Mouse (Mus musculus): ENCODE measurements around the gene Hivep3. TPM values are rescaled to one million over a fixed set of nuclear protein-coding genes. Genes with fewer than 3 reads are reported as not detected.

Hivep3 gene
- polyA plus RNA-seq, 1 experiment from 2014 or later: 13.8 TPM

DNA sequence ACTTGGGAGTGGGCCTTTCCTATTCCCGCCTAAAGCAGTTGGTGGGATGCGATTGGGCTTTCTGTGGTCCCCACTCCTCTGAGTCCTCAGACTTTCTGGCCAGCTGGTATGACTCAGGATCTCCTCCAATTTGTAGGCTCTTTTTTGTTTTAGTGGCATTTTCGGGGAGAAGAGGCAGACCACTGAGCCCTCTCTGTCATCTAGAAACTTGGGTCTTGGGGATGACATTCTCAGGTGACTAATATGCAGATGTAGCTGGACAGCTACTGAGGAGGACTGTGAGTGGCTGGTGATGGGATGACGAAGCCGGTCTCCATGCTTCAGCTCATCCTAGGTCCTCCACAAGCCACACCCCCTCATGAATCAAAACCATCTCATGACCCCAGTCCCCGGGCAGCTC lies 328.6 kb downstream of the Hivep3 start:
- no peaks in the 10 kb centered on the region for H3K9me3 ChIP-seq (replicated peaks; ENCODE audit: control insufficient read depth, low read length)

GRCm38 (mm10) chr4:120062754-120063153 lies 329.2 kb downstream of the Hivep3 start:
- no peak overlapping the region for H3K4me2 ChIP-seq (ENCODE audit: low read length)
- WGBS: 92% methylated on average over 11 of the region's 11 CpGs
- no peak overlapping the region for H3K9ac ChIP-seq (ENCODE audit: low read length)
- H3K9me3 ChIP-seq (replicated peaks; ENCODE audit: control insufficient read depth, low read length): no peaks in the 10 kb centered on the region
- H3K27ac ChIP-seq (ENCODE audit: low read depth, low read length): no peak overlapping the region
- no peaks in the 10 kb centered on the region for H3K4me1 ChIP-seq (ENCODE audit: control insufficient read depth, insufficient read depth, low read length)
- no peak for DNase-seq (ENCODE audit: low spot score)
- no peaks in the 10 kb centered on the region for H3K27me3 ChIP-seq (replicated peaks; ENCODE audit: control insufficient read depth, insufficient read depth, low read length)
- H3K36me3 ChIP-seq (ENCODE audit: control insufficient read depth, insufficient read depth, low read length): no peaks in the 10 kb centered on the region
- no peak overlapping the region for H3K4me3 ChIP-seq (ENCODE audit: low read depth, low read length)
- no peak for ATAC-seq

More for the DNA sequence above, 328.6 kb downstream of the Hivep3 start:
- no peaks in the 10 kb centered on the region for H3K4me1 ChIP-seq (ENCODE audit: control insufficient read depth, insufficient read depth, low read length)
- H3K4me3 ChIP-seq (ENCODE audit: low read depth, low read length): no peak overlapping the region
- H3K4me2 ChIP-seq (ENCODE audit: low read length): no peak overlapping the region
- no peak overlapping the region for H3K9ac ChIP-seq (ENCODE audit: low read length)
- no peaks in the 10 kb centered on the region for H3K27me3 ChIP-seq (replicated peaks; ENCODE audit: control insufficient read depth, insufficient read depth, low read length)
- WGBS: 87% methylated on average over 6 of the region's 6 CpGs
- no peaks in the 10 kb centered on the region for H3K36me3 ChIP-seq (ENCODE audit: control insufficient read depth, insufficient read depth, low read length)
- ATAC-seq (no peak), DNase-seq (ENCODE audit: low spot score) (no peak)
- no peak overlapping the region for H3K27ac ChIP-seq (ENCODE audit: low read depth, low read length)

DNA sequence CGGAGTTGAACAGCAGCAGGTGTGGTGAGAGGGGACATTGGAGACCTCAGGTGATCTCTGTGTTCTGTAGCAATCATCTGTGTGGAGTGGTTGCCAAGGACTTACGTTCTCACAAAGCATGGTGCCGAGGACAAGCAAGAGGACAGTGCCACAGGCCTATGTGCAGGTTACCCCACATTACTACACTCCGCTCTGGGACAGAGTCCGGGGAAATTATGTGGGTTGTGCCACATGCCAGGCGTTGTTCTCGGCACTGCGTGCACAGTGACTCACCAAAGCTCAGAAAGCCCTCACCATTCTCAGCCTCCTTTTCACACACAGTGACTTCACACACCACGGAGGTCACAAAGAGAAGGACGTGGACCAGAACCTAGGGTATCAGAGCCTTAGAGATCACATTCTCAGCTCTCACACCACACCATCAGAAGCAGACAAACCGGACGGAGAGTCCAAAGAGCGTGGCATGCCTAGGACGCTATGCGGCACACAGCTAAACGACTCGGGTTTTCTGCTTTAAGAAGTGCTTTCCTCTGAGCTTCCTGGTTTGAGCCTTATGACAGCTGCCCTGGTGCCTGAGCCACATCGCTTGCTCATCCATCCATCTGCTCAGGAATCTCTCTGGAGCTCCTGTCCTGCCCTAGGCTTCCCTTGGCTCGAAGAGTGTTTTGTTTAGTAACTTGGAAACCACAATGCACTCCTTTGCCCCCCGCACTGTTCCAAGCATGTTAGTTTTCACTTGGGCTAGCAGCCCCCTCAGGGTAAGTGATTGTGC lies 330.0 kb downstream of the Hivep3 start:
- ATAC-seq (no peak), DNase-seq (ENCODE audit: low spot score) (no peak)
- Histone ChIP-seq H3K4me2 (ENCODE audit: low read length) (no peak overlapping the region), H3K4me1 (ENCODE audit: control insufficient read depth, insufficient read depth, low read length) (no peaks in the 10 kb centered on the region), H3K9ac (ENCODE audit: low read length) (no peak overlapping the region), H3K27me3 (replicated peaks; ENCODE audit: control insufficient read depth, insufficient read depth, low read length) (no peaks in the 10 kb centered on the region), H3K27ac (ENCODE audit: low read depth, low read length) (no peak overlapping the region), H3K9me3 (replicated peaks; ENCODE audit: control insufficient read depth, low read length) (no peaks in the 10 kb centered on the region), H3K36me3 (ENCODE audit: control insufficient read depth, insufficient read depth, low read length) (no peaks in the 10 kb centered on the region), H3K4me3 (ENCODE audit: low read depth, low read length) (no peak overlapping the region)
- WGBS: 88% methylated on average over 20 of the region's 20 CpGs

DNA sequence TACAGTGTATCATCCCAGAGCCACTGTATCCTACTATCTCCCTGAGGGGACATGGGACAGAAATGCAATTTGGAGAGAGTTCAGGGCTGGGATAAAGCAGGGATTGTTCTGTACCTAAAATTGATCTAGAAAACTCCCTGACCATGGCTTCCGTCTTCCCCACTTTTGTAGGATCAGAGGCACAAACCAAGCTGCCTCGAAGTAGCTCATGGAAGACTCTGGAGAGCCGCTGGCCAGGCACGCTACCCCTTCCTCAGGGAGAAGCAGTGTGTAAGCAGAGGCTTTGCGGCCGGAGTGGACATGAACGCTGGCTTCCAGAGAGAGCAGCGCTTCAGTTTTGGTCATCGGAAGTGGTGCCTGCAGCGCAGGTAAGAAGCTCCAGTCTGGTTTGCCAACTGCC lies 331.1 kb downstream of the Hivep3 start, which contains the start of gene AL607142.1:
Gene AL607142.1 (plus strand): TSS at position 301 of the 400 bp plus-strand sequence.
- H3K9me3 ChIP-seq (replicated peaks; ENCODE audit: control insufficient read depth, low read length): no peaks in the 10 kb centered on the region
- H3K27me3 ChIP-seq (replicated peaks; ENCODE audit: control insufficient read depth, insufficient read depth, low read length): no peaks in the 10 kb centered on the region
- 91% methylated on average over 10 of the region's 10 CpGs for WGBS
- no peak within 1 kb of the TSS for H3K9ac ChIP-seq (ENCODE audit: low read length)
- no peak for DNase-seq (ENCODE audit: low spot score)
- H3K4me2 ChIP-seq (ENCODE audit: low read length): no peak within 1 kb of the TSS
- ATAC-seq: no peak
- no peak within 1 kb of the TSS for H3K27ac ChIP-seq (ENCODE audit: low read depth, low read length)
- H3K4me3 ChIP-seq (ENCODE audit: low read depth, low read length): no peak within 1 kb of the TSS
- no peaks in the 10 kb centered on the region for H3K4me1 ChIP-seq (ENCODE audit: control insufficient read depth, insufficient read depth, low read length)
- no peaks in the 10 kb centered on the region for H3K36me3 ChIP-seq (ENCODE audit: control insufficient read depth, insufficient read depth, low read length)

- H3K9ac ChIP-seq (ENCODE audit: low read length): no peak overlapping the region
- no peak for ATAC-seq
- no peak overlapping the region for H3K4me2 ChIP-seq (ENCODE audit: low read length)
- 88% methylated on average over 9 of the region's 9 CpGs for WGBS
- H3K27me3 ChIP-seq (replicated peaks; ENCODE audit: control insufficient read depth, insufficient read depth, low read length): no peaks in the 10 kb centered on the region
- DNase-seq (ENCODE audit: low spot score): no peak
- H3K9me3 ChIP-seq (replicated peaks; ENCODE audit: control insufficient read depth, low read length): no peaks in the 10 kb centered on the region
- no peaks in the 10 kb centered on the region for H3K36me3 ChIP-seq (ENCODE audit: control insufficient read depth, insufficient read depth, low read length)
- no peak overlapping the region for H3K27ac ChIP-seq (ENCODE audit: low read depth, low read length)
- H3K4me3 ChIP-seq (ENCODE audit: low read depth, low read length): no peak overlapping the region
- H3K4me1 ChIP-seq (ENCODE audit: control insufficient read depth, insufficient read depth, low read length): no peaks in the 10 kb centered on the region
Measured at GRCm38 (mm10) chr4:120066841-120067591, 333.4 kb downstream of the Hivep3 start.

GRCm38 (mm10) chr4:120067592-120068235 lies 334.1 kb downstream of the Hivep3 start:
- H3K9ac ChIP-seq (ENCODE audit: low read length): no peak overlapping the region
- no peak for DNase-seq (ENCODE audit: low spot score)
- ATAC-seq: no peak
- H3K4me1 ChIP-seq (ENCODE audit: control insufficient read depth, insufficient read depth, low read length): no peaks in the 10 kb centered on the region
- no peaks in the 10 kb centered on the region for H3K36me3 ChIP-seq (ENCODE audit: control insufficient read depth, insufficient read depth, low read length)
- no peaks in the 10 kb centered on the region for H3K9me3 ChIP-seq (replicated peaks; ENCODE audit: control insufficient read depth, low read length)
- no peak overlapping the region for H3K27ac ChIP-seq (ENCODE audit: low read depth, low read length)
- WGBS: 84% methylated on average over 8 of the region's 8 CpGs
- H3K4me3 ChIP-seq (ENCODE audit: low read depth, low read length): no peak overlapping the region
- no peak overlapping the region for H3K4me2 ChIP-seq (ENCODE audit: low read length)
- H3K27me3 ChIP-seq (replicated peaks; ENCODE audit: control insufficient read depth, insufficient read depth, low read length): no peaks in the 10 kb centered on the region

GRCm38 (mm10) chr4:120068883-120069581 lies 335.4 kb downstream of the Hivep3 start:
- ATAC-seq (no peak), DNase-seq (ENCODE audit: low spot score) (no peak)
- WGBS: 92% methylated on average over 3 of the region's 3 CpGs
- no peaks in the 10 kb centered on the region for H3K27me3 ChIP-seq (replicated peaks; ENCODE audit: control insufficient read depth, insufficient read depth, low read length)
- no peak overlapping the region for H3K4me3 ChIP-seq (ENCODE audit: low read depth, low read length)
- no peak overlapping the region for H3K4me2 ChIP-seq (ENCODE audit: low read length)
- no peaks in the 10 kb centered on the region; the same call in 1 of the 2 replicates for H3K4me1 ChIP-seq (ENCODE audit: control insufficient read depth, insufficient read depth, low read length)
- H3K9me3 ChIP-seq (replicated peaks; ENCODE audit: control insufficient read depth, low read length): no peaks in the 10 kb centered on the region
- H3K9ac ChIP-seq (ENCODE audit: low read length): no peak overlapping the region
- no peaks in the 10 kb centered on the region for H3K36me3 ChIP-seq (ENCODE audit: control insufficient read depth, insufficient read depth, low read length)
- H3K27ac ChIP-seq (ENCODE audit: low read depth, low read length): no peak overlapping the region

DNA sequence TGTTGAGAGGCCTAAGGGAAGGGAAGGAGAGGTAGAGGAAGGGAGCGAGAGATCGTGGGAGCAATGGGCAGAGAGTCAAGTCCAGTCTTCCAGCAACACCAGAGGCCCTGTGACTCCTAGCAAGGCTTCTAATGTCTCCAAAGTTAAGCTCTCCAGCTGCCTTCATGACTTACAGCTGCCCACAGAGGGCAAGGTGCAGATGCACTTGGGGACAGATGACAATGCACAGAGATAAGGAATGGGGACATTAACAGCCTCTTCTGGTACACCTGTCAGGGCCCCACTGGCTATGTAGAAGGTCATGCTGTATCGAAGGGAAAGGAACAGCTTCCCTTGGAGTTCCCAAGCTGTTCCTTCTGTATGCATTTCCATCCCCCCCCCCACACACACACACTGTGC lies 336.0 kb downstream of the Hivep3 start:
- Histone ChIP-seq H3K4me2 (ENCODE audit: low read length) (no peak overlapping the region), H3K27me3 (replicated peaks; ENCODE audit: control insufficient read depth, insufficient read depth, low read length) (no peaks in the 10 kb centered on the region), H3K4me3 (ENCODE audit: low read depth, low read length) (no peak overlapping the region), H3K9ac (ENCODE audit: low read length) (no peak overlapping the region), H3K27ac (ENCODE audit: low read depth, low read length) (no peak overlapping the region), H3K36me3 (ENCODE audit: control insufficient read depth, insufficient read depth, low read length) (no peaks in the 10 kb centered on the region), H3K9me3 (replicated peaks; ENCODE audit: control insufficient read depth, low read length) (no peaks in the 10 kb centered on the region), H3K4me1 (ENCODE audit: control insufficient read depth, insufficient read depth, low read length) (no peaks in the 10 kb centered on the region; the same call in 1 of the 2 replicates)
- 89% methylated on average over 3 of the region's 3 CpGs for WGBS
- ATAC-seq (no peak), DNase-seq (ENCODE audit: low spot score) (no peak)

All from forebrain, embryonic 14.5 days (tissue).